In the genomic region with DNA sequence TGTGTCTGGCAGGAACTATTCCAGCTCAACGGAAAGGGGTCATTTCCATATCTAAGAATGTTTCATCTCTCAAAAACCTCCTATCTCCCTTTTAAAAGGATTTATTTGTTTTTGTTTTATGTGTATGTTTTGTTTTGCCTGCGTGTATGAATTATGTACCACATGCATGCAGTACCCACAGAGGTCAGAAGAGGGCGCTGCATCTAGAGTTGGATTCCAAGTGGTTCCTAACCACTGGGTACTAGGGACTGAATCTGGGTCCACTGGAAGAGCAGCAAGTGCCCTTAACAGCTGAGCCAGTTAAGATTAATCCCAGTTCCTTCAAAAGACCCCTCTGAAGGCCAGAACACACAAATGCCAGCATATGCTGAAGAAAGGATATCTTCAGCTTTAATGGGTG, we compare ENCODE assay signal across 13 mouse cellular contexts. TPM values are rescaled to one million over a fixed set of nuclear protein-coding genes. Genes with fewer than 3 reads are reported as not detected.
DNase-seq lines count a peak whose midpoint lies in the region; ATAC-seq and TF ChIP-seq lines count a peak whose summit lies in the region.
"Had no signal": no experiment of that assay in that cellular context is flagged by ENCODE, and none has a peak within 500 bp of the region (broad histone marks: within the 10 kb centered on the region; RNA-seq: fewer than 3 reads in every experiment).

No protein-coding gene starts in this region.

- 73% methylated on average over 3 of the region's 3 CpGs for WGBS in liver, postnatal 0 days (ENCODE audit: insufficient replicate concordance)
- WGBS in midbrain, embryonic 13.5 days = 83% methylated on average over 3 of the region's 3 CpGs

- no peak overlapping the region for H3K4me3 ChIP-seq in gastrocnemius, adult 2 months
- no peak overlapping the region for H3K4me3 ChIP-seq in liver, postnatal 0 days (ENCODE audit: low read depth, low read length)
- H3K4me3 ChIP-seq in CH12.LX (replicated peaks in 1 of 3; ENCODE audit: low read depth in 2 of 3, low read length in 2 of 3, poor library complexity in 1 of 3) = no peak overlapping the region
- no peak overlapping the region for H3K4me3 ChIP-seq in midbrain, embryonic 13.5 days (replicated peaks)
- H3K4me3 ChIP-seq: forebrain, embryonic 10.5 days; liver, embryonic 13.5 days had no signal

- no peaks in the 10 kb centered on the region for H3K4me1 ChIP-seq in liver, postnatal 0 days (ENCODE audit: insufficient read depth)
- H3K4me1 ChIP-seq in CH12.LX (ENCODE audit: control insufficient read depth in 1 of 2, insufficient read depth in 2 of 2) = peaks cover 0 to 5% of the 10 kb centered on the region in 2 experiments; a peak in 1 of 4 replicates
- H3K4me1 ChIP-seq in midbrain, embryonic 13.5 days (replicated peaks) = no peaks in the 10 kb centered on the region
- H3K4me1 ChIP-seq: forebrain, embryonic 10.5 days; liver, embryonic 13.5 days had no signal

- TF ChIP-seq EP300 in liver, postnatal 0 days (IDR thresholded peaks at IDR 0.05; ENCODE audit: low read depth) = no peak
- no peak for TF ChIP-seq EP300 in CH12.LX (IDR thresholded peaks at IDR 0.05; ENCODE audit: low read length)

- no peaks in the 10 kb centered on the region for H3K27me3 ChIP-seq in liver, postnatal 0 days (ENCODE audit: insufficient read depth, low read length)
- no peaks in the 10 kb centered on the region for H3K27me3 ChIP-seq in CH12.LX (replicated peaks)
- H3K27me3 ChIP-seq in midbrain, embryonic 13.5 days = no peaks in the 10 kb centered on the region
- H3K27me3 ChIP-seq: liver, embryonic 13.5 days had no signal

- H3K79me2 ChIP-seq in CH12.LX (replicated peaks; ENCODE audit: control insufficient read depth, extremely low read depth, insufficient read depth, poor library complexity, severe bottlenecking) = no peaks in the 10 kb centered on the region

- in situ Hi-C loops in CH12.LX (cut with MboI; ENCODE audit: low pct_ligation_motif_present, low pct_unique_long_range_greater_than_20kb, low sequenced_read_pairs) = loop anchor here (25.0 kb wide), 1 partner anchor 205 kb away; no protein-coding TSS in a partner anchor

- H3K9me3 ChIP-seq in liver, postnatal 0 days (ENCODE audit: low read length) = no peaks in the 10 kb centered on the region
- H3K9me3 ChIP-seq in CH12.LX (replicated peaks; ENCODE audit: low read length) = no peaks in the 10 kb centered on the region
- no peaks in the 10 kb centered on the region for H3K9me3 ChIP-seq in midbrain, embryonic 13.5 days
- H3K9me3 ChIP-seq: forebrain, embryonic 10.5 days; liver, embryonic 13.5 days had no signal

- TF ChIP-seq CTCF in gastrocnemius, adult 2 months (IDR thresholded peaks at IDR 0.05) = peak; percentile 60
- TF ChIP-seq CTCF in liver, postnatal 0 days (IDR thresholded peaks at IDR 0.05; ENCODE audit: low read depth) = peak; percentile 62
- peak; percentile 54 to 72 for TF ChIP-seq CTCF in CH12.LX (conservative IDR thresholded peaks at IDR 0.05 in 1 of 2, IDR thresholded peaks at IDR 0.05 in 1 of 2; ENCODE audit: low read depth in 2 of 2, low read length in 2 of 2)

- DNase-seq in gastrocnemius, adult 2 months = no peak
- no peak for DNase-seq in gastrocnemius, postnatal 10 days
- peak; percentile 35 for DNase-seq in liver, postnatal 0 days
- no peak for DNase-seq in liver
- no peak for DNase-seq in CH12.LX (ENCODE audit: extremely low read depth)
- peak; percentile 4 for DNase-seq in c-Kit-positive CD71-positive TER-119-positive erythroid progenitor cells, embryonic 14.5 days (ENCODE audit: low spot score)
- DNase-seq in spleen, postnatal 36 days (ENCODE audit: low spot score in 2 of 2) = no peak
- DNase-seq: embryo, embryonic 11 days; liver, embryonic 13.5 days had no signal

- no peak overlapping the region for H3K9ac ChIP-seq in liver, postnatal 0 days (replicated peaks)
- H3K9ac ChIP-seq in CH12.LX (ENCODE audit: insufficient read depth, low read depth) = no peak overlapping the region
- H3K9ac ChIP-seq in midbrain, embryonic 13.5 days (replicated peaks) = no peak overlapping the region
- H3K9ac ChIP-seq: liver, embryonic 13.5 days had no signal

- TF ChIP-seq RAD21 in CH12.LX (IDR thresholded peaks at IDR 0.05; ENCODE audit: low read depth, low read length) = no peak

- TF ChIP-seq POLR2A in CH12.LX (IDR thresholded peaks at IDR 0.05; ENCODE audit: low read depth, low read length) = no peak

- intact Hi-C loops in gastrocnemius, adult 2 months (cut with DNase I) = no loop called here

- dilution Hi-C loops in CH12.LX (cut with MboI; ENCODE audit: extremely low pct_ligation_motif_present, extremely low pct_unique_long_range_greater_than_20kb, low sequenced_read_pairs) = no loop called here

- no peak overlapping the region for H3K4me2 ChIP-seq in liver, postnatal 0 days (ENCODE audit: low read depth, low read length)
- no peak overlapping the region for H3K4me2 ChIP-seq in CH12.LX (ENCODE audit: insufficient read depth, low read depth, poor library complexity, severe bottlenecking)
- no peak overlapping the region for H3K4me2 ChIP-seq in midbrain, embryonic 13.5 days (replicated peaks)
- H3K4me2 ChIP-seq: liver, embryonic 13.5 days; midbrain, embryonic 11.5 days had no signal

- ATAC-seq in liver, postnatal 0 days = no peak
- no peak for ATAC-seq in midbrain, embryonic 13.5 days
- ATAC-seq: inflammation-experienced regulatory T-cells, adult 6 months had no signal

- no peaks in the 10 kb centered on the region for H3K36me3 ChIP-seq in liver, postnatal 0 days (replicated peaks; ENCODE audit: insufficient read depth, low read length)
- no peaks in the 10 kb centered on the region for H3K36me3 ChIP-seq in CH12.LX (replicated peaks in 1 of 2; ENCODE audit: control insufficient read depth in 1 of 2, insufficient read depth in 1 of 2, low read length in 1 of 2)
- no peaks in the 10 kb centered on the region for H3K36me3 ChIP-seq in midbrain, embryonic 13.5 days
- H3K36me3 ChIP-seq: forebrain, embryonic 10.5 days; liver, embryonic 13.5 days had no signal

- no peak overlapping the region for H3K27ac ChIP-seq in gastrocnemius, adult 2 months
- H3K27ac ChIP-seq in liver, postnatal 0 days (ENCODE audit: low read depth) = no peak overlapping the region
- no peak overlapping the region for H3K27ac ChIP-seq in CH12.LX (ENCODE audit: insufficient read depth, low read depth)
- no peak overlapping the region for H3K27ac ChIP-seq in midbrain, embryonic 13.5 days
- H3K27ac ChIP-seq: forebrain, embryonic 10.5 days; liver, embryonic 13.5 days had no signal

TF ChIP-seq in CH12.LX, 34 proteins besides CTCF, POLR2A, EP300 and RAD21:
- TF ChIP-seq MEF2A (IDR thresholded peaks at IDR 0.05; ENCODE audit: borderline replicate concordance, low read depth, low read length) (no peak), TBP (conservative IDR thresholded peaks at IDR 0.05; ENCODE audit: low read depth, low read length) (no peak), SMC3 (IDR thresholded peaks at IDR 0.05; ENCODE audit: low read depth, low read length) (peak; percentile 31)

RNA-seq across cellular contexts. Expression of a gene that starts 24.1 kb away (rescaled TPM):
- 1 to 10 TPM in 1 of 2 experiments, under 1 TPM in 1; 0.51 to 4.4 TPM for total RNA-seq in gastrocnemius, adult 2 months (2021)
- 1 to 10 TPM; 3.9 to 4.5 TPM for total RNA-seq in gastrocnemius, postnatal 10 days (2021)
- polyA plus RNA-seq in liver, postnatal 0 days (2015; fragmentation: Nextera tagmentation; extraction: Ambion mirVana) = 0.11 and 0.15 TPM in 2 replicates
- total RNA-seq in CH12.LX (2012; rRNA removed) = not detected in 2 replicates
- not detected in 2 replicates for total RNA-seq in CH12.LX (2014; rRNA removed)
- polyA plus RNA-seq in CH12.LX (2012; ENCODE audit: insufficient read length, low read depth) = 0.13 TPM in 1 of 2 replicates, not detected in the other
- 0.15 and 0.46 TPM in 2 replicates for polyA plus RNA-seq in midbrain, embryonic 13.5 days (2015; fragmentation: Nextera tagmentation; extraction: Ambion mirVana)
- polyA plus RNA-seq: forebrain, embryonic 10.5 days had no signal

Comparison
In these comparisons a context has a peak if more than half of its experiments do, and no peak if none do; other contexts are left out.
1. DNase-seq: peak in liver, postnatal 0 days (single experiment) and c-Kit-positive CD71-positive TER-119-positive erythroid progenitor cells, embryonic 14.5 days (single experiment); none in gastrocnemius, adult 2 months (single experiment), gastrocnemius, postnatal 10 days (single experiment), liver (single experiment), CH12.LX (single experiment) and spleen, postnatal 36 days (0 of 2).
2. Peak in every context shown above with its lines, with median percentiles within 50 percentile points of each other: CTCF ChIP-seq.